Mouse (Mus musculus) limb, embryonic 15.5 days (tissue): ENCODE data around the gene Paqr5. TPM values are rescaled to one million over a fixed set of nuclear protein-coding genes. Genes with fewer than 3 reads are reported as not detected.
A peak's percentile ranks its signal among the peaks of the same experiment; 100 is the strongest.

ENCODE experiments used
- ATAC-seq: fragments of 200-750 bp; cut with Nextera tagmentation; 2 replicates; pipeline ENCODE4 v1.8.0; 2017; ENCODE audit warnings: low read depth, moderate TSS enrichment; ENCODE audit not compliant: insufficient number of reproducible peaks, low FRiP score, low TSS enrichment
- H3K27ac ChIP-seq: fragments of 300-500 bp; sonication (generic); 2 replicates; pipeline ENCODE4 v1.5.1; 2015; ENCODE audit warnings: moderate library complexity, mild to moderate bottlenecking, inconsistent platforms
- H3K27me3 ChIP-seq: fragments of 300-500 bp; sonication (generic); 2 replicates; pipeline ENCODE4 v1.6.1; 2015; ENCODE audit warnings: inconsistent platforms
- H3K36me3 ChIP-seq: fragments of 300-500 bp; sonication (generic); 2 replicates; pipeline ENCODE4 v1.6.1; 2015; ENCODE audit warnings: inconsistent platforms
- H3K4me1 ChIP-seq: fragments of 300-500 bp; sonication (generic); 2 replicates; pipeline ENCODE4 v1.6.1; 2015; ENCODE audit warnings: inconsistent platforms
- H3K4me2 ChIP-seq: fragments of 300-500 bp; sonication (generic); 2 replicates; pipeline ENCODE4 v1.6.1; 2015; ENCODE audit warnings: mild to moderate bottlenecking, inconsistent platforms
- H3K4me3 ChIP-seq: fragments of 300-500 bp; sonication (generic); 2 replicates; pipeline ENCODE4 v1.5.1; 2015; ENCODE audit warnings: mild to moderate bottlenecking, inconsistent platforms
- H3K9ac ChIP-seq: fragments of 300-500 bp; sonication (generic); 2 replicates; pipeline ENCODE4 v1.6.1; 2015; ENCODE audit warnings: inconsistent platforms
- H3K9me3 ChIP-seq: fragments of 300-500 bp; sonication (generic); 2 replicates; pipeline ENCODE4 v1.6.1; 2016; ENCODE audit warnings: inconsistent platforms
- WGBS: fragments of 180-500 bp; shearing (Covaris S2); methylation state at CpG from one replicate; pipeline ENCODE4 v1.1.7; 2015; 5-methylcytosine and 5-hydroxymethylcytosine counted together
- polyA plus RNA-seq: library from polyadenylated mRNA; unstranded; fragments of >200 nt; fragmentation: Nextera tagmentation; extraction: Ambion mirVana; gene quantifications from 2 replicates; pipeline ENCODE4 v1.2.1, GENCODE M21; 2015

Gene Paqr5
- polyA plus RNA-seq, 1 experiment from 2014 or later: 23.0 TPM

- Histone ChIP-seq H3K4me3 (peak overlapping the region; percentile 73), H3K9ac (0 out of 2 replicates have a peak overlapping the region, but pooled peaks have one; percentile 8), H3K27me3 (no peaks in the 10 kb centered on the region), H3K9me3 (no peaks in the 10 kb centered on the region), H3K27ac (no peak overlapping the region), H3K4me2 (peak overlapping the region; percentile 99), H3K36me3 (no peaks in the 10 kb centered on the region), H3K4me1 (peaks cover 14% of the 10 kb centered on the region)
- ATAC-seq: peak; percentile 71
- 6% methylated on average over 24 of the region's 24 CpGs for WGBS
Measured at GRCm38 (mm10) chr9:61947402-61948346, 79.0 kb downstream of the Paqr5 start.

- Histone ChIP-seq H3K4me3 (peak within 1 kb of the TSS; percentile 73), H3K27me3 (no peaks in the 10 kb centered on the region), H3K36me3 (no peaks in the 10 kb centered on the region; the same call in 1 of the 2 replicates), H3K4me1 (peaks cover 14% of the 10 kb centered on the region), H3K4me2 (peak within 1 kb of the TSS; percentile 99), H3K9ac (peak within 1 kb of the TSS; percentile 65), H3K27ac (peak within 1 kb of the TSS; percentile 69), H3K9me3 (no peaks in the 10 kb centered on the region)
- WGBS: under 1% methylated on average over 44 of the region's 44 CpGs
- peak; percentile 91 for ATAC-seq
Measured at GRCm38 (mm10) chr9:61946623-61947401, 79.8 kb downstream of the Paqr5 start, which contains the start of gene Kif23. Kif23 (minus strand) TSS chr9:61946774.

GRCm38 (mm10) chr9:61945973-61946611 is 80.6 kb downstream of the Paqr5 start:
- no peaks in the 10 kb centered on the region for H3K9me3 ChIP-seq
- H3K9ac ChIP-seq: peak overlapping the region; percentile 65
- under 1% methylated on average over 37 of the region's 38 CpGs for WGBS

GRCm38 (mm10) chr9:61941054-61941453 is 85.6 kb downstream of the Paqr5 start:
- no peak overlapping the region for H3K4me2 ChIP-seq
- no peak overlapping the region for H3K27ac ChIP-seq
- no peak overlapping the region for H3K9ac ChIP-seq
- no peaks in the 10 kb centered on the region for H3K9me3 ChIP-seq
- H3K27me3 ChIP-seq: no peaks in the 10 kb centered on the region
- H3K36me3 ChIP-seq: peaks cover 35% of the 10 kb centered on the region
- H3K4me1 ChIP-seq: 0 out of 2 replicates have a peak, but pooled peaks cover 3% of the 10 kb centered on the region
- ATAC-seq: no peak
- WGBS: 81% methylated on average over 3 of the region's 3 CpGs
- no peak overlapping the region for H3K4me3 ChIP-seq

More at GRCm38 (mm10) chr9:61945973-61946611, 80.6 kb downstream of the Paqr5 start:
- Histone ChIP-seq H3K27me3 (no peaks in the 10 kb centered on the region), H3K36me3 (no peaks in the 10 kb centered on the region; the same call in 1 of the 2 replicates), H3K4me2 (peak overlapping the region; percentile 99), H3K4me1 (peaks cover 14% of the 10 kb centered on the region), H3K4me3 (peak overlapping the region; percentile 73), H3K27ac (peak overlapping the region; percentile 69)
- ATAC-seq: peak; percentile 72

- WGBS: 74% methylated on average over 2 of the region's 2 CpGs
- H3K4me2 ChIP-seq: no peak overlapping the region
- H3K27me3 ChIP-seq: no peaks in the 10 kb centered on the region
- no peak overlapping the region for H3K9ac ChIP-seq
- H3K4me3 ChIP-seq: no peak overlapping the region
- H3K9me3 ChIP-seq: no peaks in the 10 kb centered on the region
- no peak overlapping the region for H3K27ac ChIP-seq
- no peak for ATAC-seq
- H3K36me3 ChIP-seq: peaks cover 83% of the 10 kb centered on the region
- H3K4me1 ChIP-seq: no peaks in the 10 kb centered on the region
Measured at GRCm38 (mm10) chr9:61933333-61933732, 93.3 kb downstream of the Paqr5 start.

GRCm38 (mm10) chr9:61932009-61932408 is 94.6 kb downstream of the Paqr5 start:
- no peak overlapping the region for H3K9ac ChIP-seq

GRCm38 (mm10) chr9:61925086-61925660 is 101.5 kb downstream of the Paqr5 start:
- ATAC-seq: no peak
- Histone ChIP-seq H3K27ac (no peak overlapping the region), H3K9me3 (no peaks in the 10 kb centered on the region), H3K27me3 (no peaks in the 10 kb centered on the region), H3K4me1 (no peaks in the 10 kb centered on the region), H3K36me3 (peaks cover 84% of the 10 kb centered on the region), H3K9ac (no peak overlapping the region), H3K4me3 (no peak overlapping the region), H3K4me2 (no peak overlapping the region)
- WGBS: 91% methylated on average over 10 of the region's 10 CpGs

More at GRCm38 (mm10) chr9:61932009-61932408, 94.6 kb downstream of the Paqr5 start:
- H3K4me1 ChIP-seq: no peaks in the 10 kb centered on the region
- no peak overlapping the region for H3K27ac ChIP-seq
- no peak overlapping the region for H3K4me3 ChIP-seq
- WGBS: 91% methylated on average over 3 of the region's 3 CpGs
- no peaks in the 10 kb centered on the region for H3K9me3 ChIP-seq
- no peaks in the 10 kb centered on the region for H3K27me3 ChIP-seq
- no peak for ATAC-seq
- no peak overlapping the region for H3K4me2 ChIP-seq
- H3K36me3 ChIP-seq: peaks cover 81% of the 10 kb centered on the region

- Histone ChIP-seq H3K27me3 (no peaks in the 10 kb centered on the region), H3K9ac (no peak overlapping the region), H3K36me3 (peaks cover 79% of the 10 kb centered on the region), H3K27ac (no peak overlapping the region), H3K4me2 (no peak overlapping the region), H3K9me3 (no peaks in the 10 kb centered on the region), H3K4me3 (no peak overlapping the region), H3K4me1 (no peaks in the 10 kb centered on the region)
- 87% methylated on average over 6 of the region's 6 CpGs for WGBS
- ATAC-seq: no peak
Measured at GRCm38 (mm10) chr9:61920331-61920730, 106.3 kb downstream of the Paqr5 start.

GRCm38 (mm10) chr9:61919464-61919863 is 107.2 kb downstream of the Paqr5 start:
- H3K27me3 ChIP-seq: no peaks in the 10 kb centered on the region
- H3K4me1 ChIP-seq: peaks cover 2% of the 10 kb centered on the region; the same call in 1 of the 2 replicates
- H3K4me2 ChIP-seq: no peak overlapping the region
- 94% methylated on average over 5 of the region's 5 CpGs for WGBS
- peaks cover 70% of the 10 kb centered on the region for H3K36me3 ChIP-seq
- H3K9ac ChIP-seq: no peak overlapping the region
- no peak overlapping the region for H3K27ac ChIP-seq
- ATAC-seq: no peak
- H3K9me3 ChIP-seq: no peaks in the 10 kb centered on the region
- no peak overlapping the region for H3K4me3 ChIP-seq

GRCm38 (mm10) chr9:61917436-61917835 is 109.2 kb downstream of the Paqr5 start:
- H3K36me3 ChIP-seq: peaks cover 61% of the 10 kb centered on the region
- 77% methylated on average over 6 of the region's 6 CpGs for WGBS

GRCm38 (mm10) chr9:61916986-61917385 is 109.7 kb downstream of the Paqr5 start:
- no peak overlapping the region for H3K9ac ChIP-seq
- no peaks in the 10 kb centered on the region for H3K27me3 ChIP-seq
- 88% methylated on average over 3 of the region's 3 CpGs for WGBS
- no peaks in the 10 kb centered on the region for H3K9me3 ChIP-seq
- peaks cover 18% of the 10 kb centered on the region for H3K4me1 ChIP-seq
- H3K27ac ChIP-seq: no peak overlapping the region
- H3K4me3 ChIP-seq: no peak overlapping the region
- ATAC-seq: no peak
- H3K4me2 ChIP-seq: no peak overlapping the region
- H3K36me3 ChIP-seq: peaks cover 61% of the 10 kb centered on the region

More at GRCm38 (mm10) chr9:61917436-61917835, 109.2 kb downstream of the Paqr5 start:
- ATAC-seq: no peak
- H3K27ac ChIP-seq: no peak overlapping the region
- no peak overlapping the region for H3K4me3 ChIP-seq
- no peak overlapping the region for H3K4me2 ChIP-seq
- H3K27me3 ChIP-seq: no peaks in the 10 kb centered on the region
- no peak overlapping the region for H3K9ac ChIP-seq
- H3K4me1 ChIP-seq: peaks cover 15% of the 10 kb centered on the region
- no peaks in the 10 kb centered on the region for H3K9me3 ChIP-seq
